Mouse (Mus musculus): ENCODE results near the gene Ahcyl2.

DNA sequence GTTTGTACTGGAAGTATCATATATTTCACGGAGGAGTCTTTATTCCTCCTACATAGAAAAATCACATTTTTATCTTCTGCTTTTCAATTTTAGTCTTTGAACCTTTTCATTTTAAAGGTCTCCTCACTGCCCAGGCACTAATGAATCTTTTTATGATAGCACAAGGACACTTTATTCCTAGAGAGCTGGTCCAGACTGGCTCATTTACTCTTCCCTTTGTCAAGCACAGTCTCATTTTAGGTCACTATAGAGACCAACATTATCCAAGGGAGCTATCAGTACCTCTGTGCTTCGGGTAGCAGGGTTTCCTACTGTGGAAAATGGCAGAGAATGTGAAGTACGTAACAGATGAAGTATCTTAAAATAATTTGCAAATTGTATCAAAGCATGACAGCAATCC lies 190.9 kb downstream of the Ahcyl2 start:
- TF ChIP-seq CTCF (IDR thresholded peaks at IDR 0.05; ENCODE audit: borderline replicate concordance, insufficient read depth, low read length) (no peak), POLR2A (IDR thresholded peaks at IDR 0.05; ENCODE audit: low read depth, low read length) (no peak)
